Mouse (Mus musculus) forebrain, embryonic 12.5 days (tissue): ENCODE results near the gene Phf7. TPM values are rescaled to one million over a fixed set of nuclear protein-coding genes. Genes with fewer than 3 reads are reported as not detected.

Source experiments
- ATAC-seq: fragments of 200-750 bp; cut with Nextera tagmentation; 2 replicates; pipeline ENCODE4 v1.8.0; 2017; ENCODE audit warnings: moderate TSS enrichment; ENCODE audit not compliant: low FRiP score
- H3K27ac ChIP-seq: fragments of 300-500 bp; sonication (generic); 2 replicates; pipeline ENCODE4 v1.5.1; 2016; ENCODE audit warnings: mild to moderate bottlenecking
- H3K27me3 ChIP-seq: fragments of 300-500 bp; sonication (generic); 2 replicates; pipeline ENCODE4 v1.6.1; 2016; ENCODE audit warnings: mild to moderate bottlenecking
- H3K36me3 ChIP-seq: fragments of 300-500 bp; sonication (generic); replicated peaks from 2 replicates; pipeline ENCODE4 v1.6.1; 2016; ENCODE audit warnings: mild to moderate bottlenecking
- H3K4me1 ChIP-seq: fragments of 300-500 bp; sonication (generic); 2 replicates; pipeline ENCODE4 v1.6.1; 2016
- H3K4me2 ChIP-seq: fragments of 300-500 bp; sonication (generic); 2 replicates; pipeline ENCODE4 v1.6.1; 2016; ENCODE audit warnings: mild to moderate bottlenecking, moderate library complexity
- H3K4me3 ChIP-seq: fragments of 300-500 bp; sonication (generic); replicated peaks from 2 replicates; pipeline ENCODE4 v1.5.1; 2016; ENCODE audit warnings: mild to moderate bottlenecking
- H3K9ac ChIP-seq: fragments of 300-500 bp; sonication (generic); 2 replicates; pipeline ENCODE4 v1.6.1; 2016; ENCODE audit warnings: mild to moderate bottlenecking
- H3K9me3 ChIP-seq: fragments of 300-500 bp; sonication (generic); 2 replicates; pipeline ENCODE4 v1.6.1; 2016
- WGBS: fragments of 180-500 bp; shearing (Covaris S2); methylation state at CpG from one replicate; pipeline ENCODE4 v1.1.7; 2016; 5-methylcytosine and 5-hydroxymethylcytosine counted together
- polyA plus RNA-seq: library from polyadenylated mRNA; unstranded; fragments of >200 nt; fragmentation: Nextera tagmentation; extraction: Ambion mirVana; gene quantifications from 2 replicates; pipeline ENCODE4 v1.2.1, GENCODE M21; 2016

Phf7 gene
- polyA plus RNA-seq, 1 experiment from 2014 or later = 15.8 TPM

DNA sequence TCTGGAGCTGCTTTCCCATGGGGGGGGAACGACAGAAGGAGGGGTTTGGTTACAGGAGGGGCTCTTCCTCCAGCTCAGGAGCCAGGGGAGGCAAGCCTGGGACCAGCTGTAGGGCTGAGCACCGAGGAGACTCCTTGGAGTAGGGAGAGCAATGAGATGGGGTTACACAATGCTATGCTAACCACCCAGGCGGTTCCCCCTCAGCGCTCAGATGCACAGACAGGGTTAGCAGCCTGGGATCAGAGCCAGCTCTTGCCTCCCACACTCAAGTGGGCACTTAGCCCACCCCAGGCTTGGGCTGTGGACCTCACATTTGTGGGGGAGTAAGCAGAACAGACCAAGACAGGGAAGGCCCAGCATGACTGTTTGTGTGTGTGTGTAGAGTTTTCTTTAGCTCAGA, 24.1 kb downstream of the Phf7 start:
- no peaks in the 10 kb centered on the region for H3K36me3 ChIP-seq
- H3K9ac ChIP-seq = no peak overlapping the region
- 0 out of 2 replicates have a peak, but pooled peaks cover 3% of the 10 kb centered on the region for H3K27me3 ChIP-seq
- no peak overlapping the region for H3K4me3 ChIP-seq
- H3K27ac ChIP-seq = no peak overlapping the region
- no peak for ATAC-seq
- H3K9me3 ChIP-seq = no peaks in the 10 kb centered on the region
- no peaks in the 10 kb centered on the region for H3K4me1 ChIP-seq
- no peak overlapping the region for H3K4me2 ChIP-seq
- WGBS = 77% methylated on average over 4 of the region's 4 CpGs

- Histone ChIP-seq H3K27ac (peak within 1 kb of the TSS; percentile 56; the same call in 1 of the 2 replicates), H3K36me3 (no peaks in the 10 kb centered on the region), H3K4me2 (peak within 1 kb of the TSS; percentile 8; the same call in 1 of the 2 replicates), H3K4me3 (no peak within 1 kb of the TSS), H3K27me3 (peaks cover 13% of the 10 kb centered on the region), H3K9me3 (no peaks in the 10 kb centered on the region), H3K9ac (no peak within 1 kb of the TSS), H3K4me1 (peaks cover 15% of the 10 kb centered on the region)
- 15% methylated on average over 11 of the region's 11 CpGs for WGBS
- peak; percentile 68 for ATAC-seq
These were observed 33.5 kb downstream of the Phf7 start, which contains the start of gene Sema3g for GRCm38 (mm10) chr14:31217666-31218065. Sema3g (plus strand) TSS chr14:31217860.

DNA sequence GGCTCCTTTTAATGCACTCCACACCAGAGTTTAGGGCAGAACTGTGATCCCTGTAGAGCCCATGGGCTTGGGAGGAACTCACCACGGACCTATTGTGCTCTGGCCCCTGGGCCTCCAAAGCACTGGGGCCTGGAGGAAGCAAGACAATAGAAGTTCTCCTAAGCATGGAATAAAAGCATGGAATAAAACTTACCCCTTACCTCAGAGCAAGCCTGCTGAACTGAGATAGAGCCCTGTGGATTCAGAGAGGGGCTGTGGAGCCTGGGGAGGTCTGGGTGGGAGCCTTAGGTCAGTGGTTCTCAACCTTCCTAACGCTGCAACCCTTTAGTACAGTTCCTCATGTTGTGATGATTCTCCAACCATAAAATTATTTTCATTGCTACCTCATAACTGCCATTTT, 34.3 kb downstream of the Phf7 start, which contains the start of gene Nisch:
Gene Nisch (minus strand): TSS at position 101 of the 400 bp plus-strand sequence.
- Histone ChIP-seq H3K4me3 (no peak within 1 kb of the TSS), H3K36me3 (no peaks in the 10 kb centered on the region), H3K9me3 (no peaks in the 10 kb centered on the region), H3K4me2 (peak within 1 kb of the TSS; percentile 8), H3K4me1 (peaks cover 15% of the 10 kb centered on the region), H3K27me3 (peaks cover 13% of the 10 kb centered on the region), H3K9ac (no peak within 1 kb of the TSS), H3K27ac (peak within 1 kb of the TSS; percentile 56; the same call in 1 of the 2 replicates)
- WGBS = 50% methylated on average over 2 of the region's 2 CpGs
- no peak for ATAC-seq

DNA sequence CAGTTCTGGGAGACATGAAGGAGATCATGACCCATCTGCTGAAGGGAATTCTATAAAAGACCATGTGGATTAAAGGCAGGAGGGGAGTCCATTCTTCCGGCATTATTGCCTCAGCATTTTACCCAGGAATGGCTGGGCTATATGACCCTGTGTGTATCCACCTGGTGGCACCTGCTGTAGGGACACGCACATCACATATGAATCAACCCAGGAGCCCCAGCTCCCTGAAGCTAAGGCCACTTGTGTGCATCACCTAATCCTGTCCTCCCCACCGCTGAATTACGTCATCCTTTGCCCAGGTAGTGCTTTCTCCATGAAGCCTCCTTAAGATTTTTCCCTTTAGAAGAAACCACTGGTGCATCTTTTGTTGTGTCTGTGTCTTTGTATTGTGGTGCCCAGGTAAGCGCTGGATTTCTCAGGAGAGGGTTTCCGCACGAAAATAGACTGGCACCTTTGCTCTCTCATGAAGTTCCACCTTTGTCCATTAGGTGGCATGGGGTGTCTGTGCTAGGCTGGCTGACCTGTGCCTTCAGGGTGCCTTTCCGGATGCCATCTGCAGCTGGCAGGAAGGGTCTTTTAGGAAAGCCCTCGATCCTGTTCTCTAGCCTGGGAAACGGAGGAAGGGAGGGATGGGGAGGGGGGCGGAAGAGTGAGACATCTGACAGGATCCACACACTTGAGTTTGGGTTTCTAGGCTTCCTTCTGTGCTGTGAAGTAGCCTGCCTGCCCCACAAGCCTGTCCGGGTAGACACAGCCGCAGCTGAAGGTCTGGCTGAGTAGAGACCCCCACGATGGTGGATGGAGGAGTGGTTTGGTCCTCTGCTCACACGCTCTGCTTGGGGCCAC, 35.7 kb downstream of the Phf7 start:
- peak overlapping the region; percentile 6; the same call in 1 of the 2 replicates for H3K4me2 ChIP-seq
- ATAC-seq = peak; percentile 53
- no peaks in the 10 kb centered on the region for H3K36me3 ChIP-seq
- no peaks in the 10 kb centered on the region for H3K9me3 ChIP-seq
- no peak overlapping the region for H3K4me3 ChIP-seq
- 0 out of 2 replicates have a peak overlapping the region, but pooled peaks have one; percentile 19 for H3K27ac ChIP-seq
- WGBS = 33% methylated on average over 15 of the region's 15 CpGs
- H3K9ac ChIP-seq = no peak overlapping the region
- peaks cover 15% of the 10 kb centered on the region for H3K4me1 ChIP-seq
- peaks cover 13% of the 10 kb centered on the region for H3K27me3 ChIP-seq

- ATAC-seq = no peak
- Histone ChIP-seq H3K36me3 (no peaks in the 10 kb centered on the region), H3K4me2 (no peak overlapping the region), H3K9me3 (no peaks in the 10 kb centered on the region), H3K27ac (no peak overlapping the region), H3K9ac (no peak overlapping the region), H3K4me1 (peaks cover 15% of the 10 kb centered on the region), H3K27me3 (peaks cover 14% of the 10 kb centered on the region), H3K4me3 (no peak overlapping the region)
- WGBS = 92% methylated on average over 3 of the region's 3 CpGs
These were observed 36.4 kb downstream of the Phf7 start for GRCm38 (mm10) chr14:31214684-31215083.

- ATAC-seq = no peak
These were observed 37.2 kb downstream of the Phf7 start for GRCm38 (mm10) chr14:31213868-31214267.

GRCm38 (mm10) chr14:31212499-31212898, 38.6 kb downstream of the Phf7 start:
- no peaks in the 10 kb centered on the region for H3K36me3 ChIP-seq
- no peaks in the 10 kb centered on the region for H3K9me3 ChIP-seq
- H3K27ac ChIP-seq = no peak overlapping the region
- H3K4me3 ChIP-seq = no peak overlapping the region
- H3K4me1 ChIP-seq = peaks cover 9% of the 10 kb centered on the region
- no peak for ATAC-seq
- WGBS = 88% methylated on average over 3 of the region's 3 CpGs
- H3K9ac ChIP-seq = no peak overlapping the region
- no peak overlapping the region for H3K4me2 ChIP-seq
- H3K27me3 ChIP-seq = peaks cover 16% of the 10 kb centered on the region

More at GRCm38 (mm10) chr14:31213868-31214267, 37.2 kb downstream of the Phf7 start:
- 68% methylated on average over 8 of the region's 8 CpGs for WGBS
- H3K4me1 ChIP-seq = peaks cover 15% of the 10 kb centered on the region
- no peak overlapping the region for H3K9ac ChIP-seq
- H3K9me3 ChIP-seq = no peaks in the 10 kb centered on the region
- H3K4me2 ChIP-seq = no peak overlapping the region
- no peak overlapping the region for H3K27ac ChIP-seq
- peaks cover 16% of the 10 kb centered on the region for H3K27me3 ChIP-seq
- no peak overlapping the region for H3K4me3 ChIP-seq
- no peaks in the 10 kb centered on the region for H3K36me3 ChIP-seq

DNA sequence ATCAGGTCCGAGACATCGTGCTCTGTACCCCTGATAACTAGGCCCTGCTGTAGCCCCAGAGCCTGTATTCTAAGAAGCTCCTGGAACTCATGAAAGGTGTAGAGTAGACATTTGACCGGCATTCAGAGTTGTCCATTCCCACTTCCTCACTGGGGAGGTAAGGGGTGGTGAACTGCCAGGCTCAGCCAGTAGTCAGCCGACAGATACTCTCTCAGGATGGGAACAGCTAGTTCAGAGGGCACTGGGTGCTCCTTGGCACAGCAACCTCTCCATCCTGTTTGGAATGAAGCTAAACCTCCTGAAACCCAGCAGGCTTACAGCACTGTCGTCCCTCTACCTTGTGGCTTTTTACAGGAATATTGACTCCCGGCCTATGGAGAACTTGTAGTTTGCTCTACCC, 39.3 kb downstream of the Phf7 start:
- H3K9ac ChIP-seq = no peak overlapping the region

DNA sequence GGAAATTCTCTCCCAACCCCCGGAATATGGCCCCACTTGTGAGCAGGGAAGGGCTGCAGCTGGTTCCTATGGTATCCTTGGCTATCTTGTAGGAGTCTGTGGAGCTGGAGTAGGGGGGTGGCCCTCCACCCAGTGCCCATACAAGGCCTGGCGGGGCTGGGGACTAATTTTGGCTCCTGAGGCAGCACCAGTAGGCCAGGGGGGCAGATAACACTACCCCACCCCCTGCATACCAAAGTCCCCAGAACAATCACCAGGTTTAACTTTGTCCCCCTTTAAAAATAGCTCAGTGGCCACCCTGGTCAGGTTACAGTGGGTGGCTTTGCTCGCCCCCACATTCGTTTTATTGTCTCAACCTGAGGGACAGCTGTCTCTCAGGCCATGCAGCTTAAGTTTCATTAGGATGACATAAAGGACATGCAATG, 42.0 kb downstream of the Phf7 start:
- Histone ChIP-seq H3K27ac (no peak overlapping the region), H3K4me1 (peaks cover 19% of the 10 kb centered on the region), H3K9ac (no peak overlapping the region), H3K27me3 (peaks cover 7% of the 10 kb centered on the region; the same call in 1 of the 2 replicates), H3K36me3 (peaks cover 4% of the 10 kb centered on the region), H3K4me2 (no peak overlapping the region), H3K9me3 (no peaks in the 10 kb centered on the region), H3K4me3 (no peak overlapping the region)
- no peak for ATAC-seq
- WGBS = 80% methylated on average over 4 of the region's 4 CpGs

More for the DNA sequence above, 39.3 kb downstream of the Phf7 start:
- ATAC-seq = no peak
- peaks cover 16% of the 10 kb centered on the region for H3K27me3 ChIP-seq
- 90% methylated on average over 6 of the region's 6 CpGs for WGBS
- H3K4me2 ChIP-seq = no peak overlapping the region
- H3K9me3 ChIP-seq = no peaks in the 10 kb centered on the region
- peaks cover 11% of the 10 kb centered on the region for H3K4me1 ChIP-seq
- H3K36me3 ChIP-seq = no peaks in the 10 kb centered on the region
- no peak overlapping the region for H3K27ac ChIP-seq
- H3K4me3 ChIP-seq = no peak overlapping the region

GRCm38 (mm10) chr14:31208084-31208483, 43.0 kb downstream of the Phf7 start, which contains the start of gene Tnnc1:
Tnnc1 (plus strand) TSS chr14:31208312.
- no peak within 1 kb of the TSS for H3K27ac ChIP-seq
- H3K9ac ChIP-seq = peak within 1 kb of the TSS; percentile 90
- H3K36me3 ChIP-seq = peaks cover 14% of the 10 kb centered on the region
- no peaks in the 10 kb centered on the region for H3K9me3 ChIP-seq
- WGBS = 77% methylated on average over 2 of the region's 2 CpGs
- ATAC-seq = no peak
- H3K27me3 ChIP-seq = peaks cover 3% of the 10 kb centered on the region; the same call in 1 of the 2 replicates
- peaks cover 24% of the 10 kb centered on the region for H3K4me1 ChIP-seq
- peak within 1 kb of the TSS; percentile 72 for H3K4me2 ChIP-seq
- peak within 1 kb of the TSS; percentile 74; the same call in 1 of the 2 replicates for H3K4me3 ChIP-seq

- ATAC-seq = peak; percentile 25
- 85% methylated on average over 13 of the region's 13 CpGs for WGBS
- peak overlapping the region; percentile 89; the same call in 1 of the 2 replicates for H3K27ac ChIP-seq
These were observed 43.9 kb downstream of the Phf7 start for GRCm38 (mm10) chr14:31207070-31207830.

More at GRCm38 (mm10) chr14:31207070-31207830, 43.9 kb downstream of the Phf7 start:
- Histone ChIP-seq H3K4me3 (peak overlapping the region; percentile 74), H3K9ac (peak overlapping the region; percentile 90), H3K36me3 (peaks cover 23% of the 10 kb centered on the region), H3K9me3 (no peaks in the 10 kb centered on the region), H3K27me3 (peaks cover 3% of the 10 kb centered on the region; the same call in 1 of the 2 replicates), H3K4me2 (peak overlapping the region; percentile 72), H3K4me1 (peaks cover 24% of the 10 kb centered on the region)
